Mouse (Mus musculus) neural tube, embryonic 12.5 days (tissue): ENCODE measurements around the gene Ninl. TPM values are rescaled to one million over a fixed set of nuclear protein-coding genes. Genes with fewer than 3 reads are reported as not detected.
"Not testable (repeated sequence)": the region's sequence is repeated elsewhere in the genome, so short reads cannot be mapped to it uniquely, and the experiment has no call there.

ENCODE experiments used
- ATAC-seq: fragments of 200-750 bp; cut with Nextera tagmentation; 2 replicates; pipeline ENCODE4 v1.8.0; 2017; ENCODE audit warnings: low read depth, mild to moderate bottlenecking, moderate TSS enrichment, moderate library complexity; ENCODE audit not compliant: low FRiP score
- H3K27ac ChIP-seq: fragments of 300-500 bp; sonication (generic); 2 replicates; pipeline ENCODE4 v1.5.1; 2016
- H3K27me3 ChIP-seq: fragments of 300-500 bp; sonication (generic); replicated peaks from 2 replicates; pipeline ENCODE4 v1.6.1; 2016; ENCODE audit warnings: mild to moderate bottlenecking
- H3K36me3 ChIP-seq: fragments of 300-500 bp; sonication (generic); 2 replicates; pipeline ENCODE4 v1.6.1; 2016; ENCODE audit warnings: mild to moderate bottlenecking
- H3K4me1 ChIP-seq: fragments of 300-500 bp; sonication (generic); 2 replicates; pipeline ENCODE4 v1.6.1; 2016
- H3K4me2 ChIP-seq: fragments of 300-500 bp; sonication (generic); replicated peaks from 2 replicates; pipeline ENCODE4 v1.6.1; 2016; ENCODE audit warnings: mild to moderate bottlenecking
- H3K4me3 ChIP-seq: fragments of 300-500 bp; sonication (generic); 2 replicates; pipeline ENCODE4 v1.5.1; 2016
- H3K9ac ChIP-seq: fragments of 300-500 bp; sonication (generic); 2 replicates; pipeline ENCODE4 v1.6.1; 2016; ENCODE audit warnings: mild to moderate bottlenecking
- H3K9me3 ChIP-seq: fragments of 300-500 bp; sonication (generic); 2 replicates; pipeline ENCODE4 v1.6.1; 2016; ENCODE audit warnings: mild to moderate bottlenecking
- WGBS: fragments of 180-500 bp; shearing (Covaris S2); methylation state at CpG from one replicate; pipeline ENCODE4 v1.1.7; 2016; 5-methylcytosine and 5-hydroxymethylcytosine counted together
- polyA plus RNA-seq: library from polyadenylated mRNA; unstranded; fragments of >200 nt; fragmentation: Nextera tagmentation; extraction: Ambion mirVana; gene quantifications from 2 replicates; pipeline ENCODE4 v1.2.1, GENCODE M21; 2016

The Ninl gene
- polyA plus RNA-seq, 1 experiment from 2014 or later = 13.3 TPM

- peaks cover 55% of the 10 kb centered on the region for H3K36me3 ChIP-seq
- H3K9me3 ChIP-seq = no peaks in the 10 kb centered on the region
- 98% methylated on average over 2 of the region's 2 CpGs for WGBS
Measured at GRCm38 (mm10) chr2:150969231-150969630, 70.0 kb downstream of the Ninl start.

GRCm38 (mm10) chr2:150967491-150967890 lies 71.7 kb downstream of the Ninl start:
- H3K9me3 ChIP-seq = no peaks in the 10 kb centered on the region
- WGBS = 98% methylated on average over 2 of the region's 2 CpGs
- no peak overlapping the region for H3K4me3 ChIP-seq
- no peak overlapping the region for H3K9ac ChIP-seq
- no peak overlapping the region for H3K27ac ChIP-seq
- no peaks in the 10 kb centered on the region for H3K4me1 ChIP-seq
- no peak overlapping the region for H3K4me2 ChIP-seq
- H3K36me3 ChIP-seq = peaks cover 45% of the 10 kb centered on the region
- ATAC-seq = no peak
- no peaks in the 10 kb centered on the region for H3K27me3 ChIP-seq

More at GRCm38 (mm10) chr2:150969231-150969630, 70.0 kb downstream of the Ninl start:
- no peak overlapping the region for H3K4me2 ChIP-seq
- no peak for ATAC-seq
- no peak overlapping the region for H3K9ac ChIP-seq
- H3K27me3 ChIP-seq = no peaks in the 10 kb centered on the region
- H3K4me1 ChIP-seq = no peaks in the 10 kb centered on the region
- H3K4me3 ChIP-seq = no peak overlapping the region
- no peak overlapping the region for H3K27ac ChIP-seq

- H3K36me3 ChIP-seq = peaks cover 49% of the 10 kb centered on the region
- no peak for ATAC-seq
- 92% methylated on average over 10 of the region's 10 CpGs for WGBS
Measured at GRCm38 (mm10) chr2:150965951-150966350, 73.2 kb downstream of the Ninl start.

GRCm38 (mm10) chr2:150964641-150965040 lies 74.5 kb downstream of the Ninl start:
- no peak for ATAC-seq
- H3K27ac ChIP-seq = no peak overlapping the region
- peaks cover 50% of the 10 kb centered on the region for H3K36me3 ChIP-seq
- H3K4me1 ChIP-seq = no peaks in the 10 kb centered on the region
- 94% methylated on average over 3 of the region's 3 CpGs for WGBS
- no peak overlapping the region for H3K9ac ChIP-seq
- H3K4me2 ChIP-seq = no peak overlapping the region
- H3K27me3 ChIP-seq = no peaks in the 10 kb centered on the region
- no peaks in the 10 kb centered on the region for H3K9me3 ChIP-seq
- H3K4me3 ChIP-seq = no peak overlapping the region

More at GRCm38 (mm10) chr2:150965951-150966350, 73.2 kb downstream of the Ninl start:
- H3K9me3 ChIP-seq = no peaks in the 10 kb centered on the region
- H3K27ac ChIP-seq = no peak overlapping the region
- H3K4me2 ChIP-seq = no peak overlapping the region
- no peaks in the 10 kb centered on the region for H3K27me3 ChIP-seq
- no peak overlapping the region for H3K4me3 ChIP-seq
- no peak overlapping the region for H3K9ac ChIP-seq
- no peaks in the 10 kb centered on the region for H3K4me1 ChIP-seq

- H3K27ac ChIP-seq = no peak overlapping the region
- H3K4me2 ChIP-seq = no peak overlapping the region
- no peaks in the 10 kb centered on the region for H3K4me1 ChIP-seq
- ATAC-seq = no peak
- H3K9ac ChIP-seq = no peak overlapping the region
- no peaks in the 10 kb centered on the region for H3K9me3 ChIP-seq
- WGBS = 93% methylated on average over 3 of the region's 3 CpGs
- H3K4me3 ChIP-seq = no peak overlapping the region
- peaks cover 54% of the 10 kb centered on the region for H3K36me3 ChIP-seq
- H3K27me3 ChIP-seq = no peaks in the 10 kb centered on the region
Measured at GRCm38 (mm10) chr2:150963246-150963645, 75.9 kb downstream of the Ninl start.

GRCm38 (mm10) chr2:150959521-150959920 lies 79.7 kb downstream of the Ninl start:
- H3K4me1 ChIP-seq = no peaks in the 10 kb centered on the region
- H3K9ac ChIP-seq = no peak overlapping the region
- H3K4me3 ChIP-seq = no peak overlapping the region
- no peak overlapping the region for H3K27ac ChIP-seq
- no peaks in the 10 kb centered on the region for H3K9me3 ChIP-seq
- H3K27me3 ChIP-seq = no peaks in the 10 kb centered on the region
- peaks cover 56% of the 10 kb centered on the region for H3K36me3 ChIP-seq
- WGBS = 94% methylated on average over 10 of the region's 10 CpGs
- no peak for ATAC-seq
- H3K4me2 ChIP-seq = no peak overlapping the region

- no peak for ATAC-seq
- H3K36me3 ChIP-seq = peaks cover 60% of the 10 kb centered on the region
- no peaks in the 10 kb centered on the region for H3K9me3 ChIP-seq
- no peak overlapping the region for H3K4me2 ChIP-seq
- no peaks in the 10 kb centered on the region for H3K4me1 ChIP-seq
- no peak overlapping the region for H3K9ac ChIP-seq
- H3K27ac ChIP-seq = no peak overlapping the region
- H3K4me3 ChIP-seq = no peak overlapping the region
- WGBS = 83% methylated on average over 1 of the region's 1 CpGs
- H3K27me3 ChIP-seq = no peaks in the 10 kb centered on the region
Measured at GRCm38 (mm10) chr2:150955859-150956258, 83.3 kb downstream of the Ninl start.

- H3K9ac ChIP-seq = no peak overlapping the region
- no peaks in the 10 kb centered on the region for H3K27me3 ChIP-seq
- no peak overlapping the region for H3K4me2 ChIP-seq
- H3K4me1 ChIP-seq = no peaks in the 10 kb centered on the region
- no peak overlapping the region for H3K4me3 ChIP-seq
- WGBS = 87% methylated on average over 2 of the region's 2 CpGs
- no peaks in the 10 kb centered on the region for H3K9me3 ChIP-seq
- no peak for ATAC-seq
- H3K36me3 ChIP-seq = peaks cover 57% of the 10 kb centered on the region
- no peak overlapping the region for H3K27ac ChIP-seq
Measured at GRCm38 (mm10) chr2:150951201-150951600, 88.0 kb downstream of the Ninl start.

GRCm38 (mm10) chr2:150950056-150950455 lies 89.1 kb downstream of the Ninl start:
- Histone ChIP-seq H3K9ac (no peak overlapping the region), H3K9me3 (no peaks in the 10 kb centered on the region), H3K27me3 (no peaks in the 10 kb centered on the region), H3K4me1 (no peaks in the 10 kb centered on the region), H3K4me3 (no peak overlapping the region), H3K27ac (no peak overlapping the region), H3K36me3 (peaks cover 46% of the 10 kb centered on the region), H3K4me2 (no peak overlapping the region)
- ATAC-seq = no peak
- 93% methylated on average over 6 of the region's 6 CpGs for WGBS

GRCm38 (mm10) chr2:150949652-150950051 lies 89.5 kb downstream of the Ninl start:
- Histone ChIP-seq H3K4me2 (no peak overlapping the region), H3K27me3 (no peaks in the 10 kb centered on the region), H3K9ac (no peak overlapping the region), H3K4me1 (no peaks in the 10 kb centered on the region), H3K4me3 (no peak overlapping the region), H3K36me3 (peaks cover 48% of the 10 kb centered on the region), H3K9me3 (no peaks in the 10 kb centered on the region), H3K27ac (no peak overlapping the region)
- 95% methylated on average over 3 of the region's 3 CpGs for WGBS
- ATAC-seq = no peak

GRCm38 (mm10) chr2:150948786-150949185 lies 90.4 kb downstream of the Ninl start:
- Histone ChIP-seq H3K9ac (no peak overlapping the region), H3K27ac (no peak overlapping the region), H3K36me3 (peaks cover 50% of the 10 kb centered on the region), H3K4me1 (no peaks in the 10 kb centered on the region), H3K4me3 (no peak overlapping the region), H3K4me2 (no peak overlapping the region), H3K27me3 (no peaks in the 10 kb centered on the region), H3K9me3 (no peaks in the 10 kb centered on the region)
- no peak for ATAC-seq
- WGBS = 91% methylated on average over 5 of the region's 5 CpGs

- H3K4me3 ChIP-seq, H3K9ac ChIP-seq, ATAC-seq, H3K4me2 ChIP-seq, H3K27ac ChIP-seq, H3K4me1 ChIP-seq, H3K27me3 ChIP-seq, H3K9me3 ChIP-seq: not testable (repeated sequence)
- H3K36me3 ChIP-seq = peaks cover 54% of the 10 kb centered on the region
- WGBS = 96% methylated on average over 12 of the region's 12 CpGs
Measured at GRCm38 (mm10) chr2:150947880-150948611, 91.1 kb downstream of the Ninl start.

GRCm38 (mm10) chr2:150947341-150947740 lies 91.8 kb downstream of the Ninl start:
- WGBS = 96% methylated on average over 5 of the region's 5 CpGs
- peaks cover 56% of the 10 kb centered on the region for H3K36me3 ChIP-seq
- ATAC-seq, H3K9me3 ChIP-seq, H3K4me2 ChIP-seq, H3K9ac ChIP-seq, H3K27me3 ChIP-seq, H3K4me3 ChIP-seq, H3K27ac ChIP-seq, H3K4me1 ChIP-seq: not testable (repeated sequence)
